Mouse (Mus musculus) MEL (cell line): ENCODE results near the gene Tgfbi. TPM values are rescaled to one million over a fixed set of nuclear protein-coding genes. Genes with fewer than 3 reads are reported as not detected.

ENCODE experiments used
- DNase-seq: peaks from one replicate; pipeline ENCODE4 v3.0.0; 2011; ENCODE audit warnings: low read depth, low spot score
- H3K27ac ChIP-seq: 2 replicates; pipeline ENCODE4 v1.5.1; 2012; ENCODE audit warnings: low read depth, mild to moderate bottlenecking, control low read depth, low read length, moderate library complexity; ENCODE audit not compliant: control insufficient read depth
- H3K27me3 ChIP-seq, 2 experiments: fragments of 150-350 bp in 1 of 2; sonication (generic) in 1 of 2; 2 replicates each; pipeline ENCODE4 v1.6.1; 2012; ENCODE audit warnings: low read length in 2 of 2, mild to moderate bottlenecking in 2 of 2, improper control_type of control experiment in 1 of 2, moderate library complexity in 1 of 2; ENCODE audit not compliant: insufficient read depth in 2 of 2, control insufficient read depth in 1 of 2
- H3K36me3 ChIP-seq, 2 experiments: 2 replicates each; pipeline ENCODE4 v1.6.1; 2012 to 2014; ENCODE audit warnings: low read length in 2 of 2, improper control_type of control experiment in 1 of 2, inconsistent platforms in 1 of 2, mild to moderate bottlenecking in 1 of 2; ENCODE audit not compliant: insufficient read depth in 2 of 2, control insufficient read depth in 1 of 2
- H3K4me1 ChIP-seq, 2 experiments: fragments of 150-350 bp in 1 of 2; sonication (generic) in 1 of 2; 2 replicates each; pipeline ENCODE4 v1.6.1; 2012; ENCODE audit warnings: low read length in 2 of 2, improper control_type of control experiment in 1 of 2, mild to moderate bottlenecking in 1 of 2; ENCODE audit not compliant: insufficient read depth in 2 of 2, control insufficient read depth in 1 of 2
- H3K4me3 ChIP-seq, 2 experiments: fragments of 150-350 bp in 1 of 2; sonication (generic) in 1 of 2; 2 replicates each; pipeline ENCODE4 v1.5.1; 2012; ENCODE audit warnings: low read depth in 2 of 2, low read length in 2 of 2, mild to moderate bottlenecking in 2 of 2, moderate library complexity in 2 of 2, control low read depth in 1 of 2, improper control_type of control experiment in 1 of 2; ENCODE audit not compliant: control insufficient read depth in 1 of 2, insufficient read depth in 1 of 2
- H3K79me2 ChIP-seq: 2 replicates; pipeline ENCODE4 v1.6.1; 2012; ENCODE audit warnings: mild to moderate bottlenecking, low read length, moderate library complexity; ENCODE audit not compliant: control insufficient read depth, poor library complexity, insufficient read depth
- H3K9ac ChIP-seq: 2 replicates; pipeline ENCODE4 v1.6.1; 2012; ENCODE audit warnings: low read depth, mild to moderate bottlenecking, control low read depth, low read length, moderate library complexity; ENCODE audit not compliant: control insufficient read depth, poor library complexity, severe bottlenecking
- H3K9me3 ChIP-seq: fragments of 150-350 bp; sonication (generic); replicated peaks from 2 replicates; pipeline ENCODE4 v1.6.1; 2012; ENCODE audit warnings: mild to moderate bottlenecking, low read length, improper control_type of control experiment, moderate library complexity; ENCODE audit not compliant: insufficient read depth
- CHD1 ChIP-seq: IDR thresholded peaks from 2 replicates; pipeline ENCODE4 v1.6.1; 2012; ENCODE audit warnings: low read depth, mild to moderate bottlenecking, inconsistent platforms, low read length, improper control_type of control experiment
- E2F4 ChIP-seq: IDR thresholded peaks from 2 replicates; pipeline ENCODE4 v1.6.1; 2011; ENCODE audit warnings: low read depth, low read length, improper control_type of control experiment, borderline replicate concordance
- ELF1 ChIP-seq: IDR thresholded peaks from 2 replicates; pipeline ENCODE4 v1.6.1; 2014; ENCODE audit warnings: low read depth, mild to moderate bottlenecking, inconsistent platforms, low read length, improper control_type of control experiment, moderate library complexity
- ETS1 ChIP-seq: IDR thresholded peaks from 2 replicates; pipeline ENCODE4 v1.6.1; 2012; ENCODE audit warnings: low read depth, mild to moderate bottlenecking, inconsistent platforms, low read length, improper control_type of control experiment, moderate library complexity
- HCFC1 ChIP-seq: IDR thresholded peaks from 2 replicates; pipeline ENCODE4 v1.6.1; 2012; ENCODE audit warnings: low read depth, mild to moderate bottlenecking, inconsistent platforms, low read length, improper control_type of control experiment, moderate library complexity
- JUND ChIP-seq: IDR thresholded peaks from 2 replicates; pipeline ENCODE4 v1.6.1; 2011; ENCODE audit warnings: low read depth, mild to moderate bottlenecking, improper control_type of control experiment, low read length
- KAT2A ChIP-seq: conservative IDR thresholded peaks from 2 replicates; pipeline ENCODE4 v1.6.1; 2012; ENCODE audit warnings: low read depth, low read length, improper control_type of control experiment, inconsistent platforms
- MAZ ChIP-seq: IDR thresholded peaks from 2 replicates; pipeline ENCODE4 v1.6.1; 2012; ENCODE audit warnings: low read depth, mild to moderate bottlenecking, inconsistent platforms, low read length, improper control_type of control experiment
- MYC ChIP-seq: IDR thresholded peaks from 2 replicates; pipeline ENCODE4 v1.6.1; 2011; ENCODE audit warnings: low read depth, mild to moderate bottlenecking, low read length, improper control_type of control experiment, moderate library complexity
- NELFE ChIP-seq: IDR thresholded peaks from 2 replicates; pipeline ENCODE4 v1.6.1; 2011; ENCODE audit warnings: low read depth, low read length, improper control_type of control experiment
- NRF1 ChIP-seq: IDR thresholded peaks from 2 replicates; pipeline ENCODE4 v1.6.1; 2014; ENCODE audit warnings: low read depth, mild to moderate bottlenecking, inconsistent platforms, low read length, improper control_type of control experiment, moderate library complexity; ENCODE audit not compliant: poor library complexity, insufficient read depth, severe bottlenecking
- POLR2A ChIP-seq, 2 experiments: IDR thresholded peaks; 2 replicates each; pipeline ENCODE4 v1.6.1; 2011 to 2012; ENCODE audit warnings: low read length in 2 of 2, mild to moderate bottlenecking in 2 of 2, control low read depth in 1 of 2, improper control_type of control experiment in 1 of 2, low read depth in 1 of 2, moderate library complexity in 1 of 2; ENCODE audit not compliant: control insufficient read depth in 1 of 2, insufficient read depth in 1 of 2, poor library complexity in 1 of 2
- POLR2AphosphoS2 ChIP-seq: IDR thresholded peaks from 2 replicates; pipeline ENCODE4 v1.6.1; 2011; ENCODE audit warnings: low read length, improper control_type of control experiment
- POLR2AphosphoS5 ChIP-seq: IDR thresholded peaks from 2 replicates; pipeline ENCODE4 v1.6.1; 2012; ENCODE audit warnings: low read depth, borderline replicate concordance, mild to moderate bottlenecking, inconsistent platforms, low read length, moderate library complexity, mixed read lengths
- RAD21 ChIP-seq: IDR thresholded peaks from 2 replicates; pipeline ENCODE4 v1.6.1; 2011; ENCODE audit warnings: mild to moderate bottlenecking, low read depth, low read length, improper control_type of control experiment
- SIN3A ChIP-seq: IDR thresholded peaks from 2 replicates; pipeline ENCODE4 v1.6.1; 2012; ENCODE audit warnings: low read length, improper control_type of control experiment, inconsistent platforms
- SMC3 ChIP-seq: IDR thresholded peaks from 2 replicates; pipeline ENCODE4 v1.6.1; 2011; ENCODE audit warnings: low read depth, low read length, improper control_type of control experiment
- TAL1 ChIP-seq: IDR thresholded peaks from 2 replicates; pipeline ENCODE4 v1.6.1; 2012; ENCODE audit warnings: mild to moderate bottlenecking, inconsistent platforms, low read length, moderate library complexity, mixed read lengths
- TCF12 ChIP-seq: IDR thresholded peaks from 2 replicates; pipeline ENCODE4 v1.6.1; 2014; ENCODE audit warnings: low read depth, mild to moderate bottlenecking, inconsistent platforms, low read length, improper control_type of control experiment, moderate library complexity
- UBTF ChIP-seq: IDR thresholded peaks from 2 replicates; pipeline ENCODE4 v1.6.1; 2012; ENCODE audit warnings: low read depth, mild to moderate bottlenecking, inconsistent platforms, low read length, improper control_type of control experiment, moderate library complexity, borderline replicate concordance; ENCODE audit not compliant: insufficient read depth
- USF2 ChIP-seq, 2 experiments: IDR thresholded peaks; 2 replicates each; pipeline ENCODE4 v1.6.1; 2011 to 2012; ENCODE audit warnings: improper control_type of control experiment in 2 of 2, low read length in 2 of 2, borderline replicate concordance in 1 of 2, inconsistent platforms in 1 of 2, low read depth in 1 of 2, mild to moderate bottlenecking in 1 of 2; ENCODE audit not compliant: insufficient read depth in 1 of 2
- ZMIZ1 ChIP-seq: IDR thresholded peaks from 2 replicates; pipeline ENCODE4 v1.6.1; 2012; ENCODE audit warnings: low read depth, mild to moderate bottlenecking, inconsistent platforms, low read length, improper control_type of control experiment, moderate library complexity
- ZNF384 ChIP-seq: IDR thresholded peaks from 2 replicates; pipeline ENCODE4 v1.6.1; 2012; ENCODE audit warnings: low read depth, mild to moderate bottlenecking, inconsistent platforms, low read length, improper control_type of control experiment
- polyA plus RNA-seq, 2 experiments: library from polyadenylated mRNA; stranded (reverse) in 1 of 2; unstranded in 1 of 2; fragments of >175 nt in 1 of 2; fragments of >200 nt in 1 of 2; gene quantifications; 2 replicates each; pipeline versions ENCODE4 v1.2.1 to v1.2.4; 2012; ENCODE audit warnings: low replicate concordance in 2 of 2, low read depth in 1 of 2; ENCODE audit not compliant: insufficient read length in 2 of 2, insufficient read depth in 1 of 2, missing spikeins in 1 of 2
- total RNA-seq: library from RNA; depleted of rRNA; stranded (reverse); fragments of 300-350 nt; gene quantifications from 2 replicates; pipeline ENCODE4 v1.2.3, GENCODE M21; 2012

Gene Tgfbi
- total and polyA plus RNA-seq, 3 experiments = not detected

GRCm38 (mm10) chr13:56588454-56589117 lies 20.7 kb upstream of the Tgfbi start:
- no peaks in the 10 kb centered on the region for H3K79me2 ChIP-seq
- H3K27ac ChIP-seq = no peak overlapping the region
- H3K4me1 ChIP-seq = no peaks in the 10 kb centered on the region
- H3K9ac ChIP-seq = no peak overlapping the region
- H3K36me3 ChIP-seq = no peaks in the 10 kb centered on the region
- no peak for TF ChIP-seq ZNF384
- no peak for TF ChIP-seq SIN3A
- TF ChIP-seq JUND = no peak
- no peak for TF ChIP-seq ELF1
- TF ChIP-seq ZMIZ1 = no peak
- no peak for TF ChIP-seq KAT2A
- TF ChIP-seq MYC = no peak
- TF ChIP-seq POLR2AphosphoS2 = no peak
- no peak for TF ChIP-seq TCF12
- TF ChIP-seq POLR2AphosphoS5 = no peak
- no peak for TF ChIP-seq SMC3
- no peak for TF ChIP-seq MAZ
- no peak for TF ChIP-seq ETS1
- no peak for TF ChIP-seq TAL1
- no peak for TF ChIP-seq E2F4
- no peak for TF ChIP-seq HCFC1
- no peak for TF ChIP-seq RAD21
- TF ChIP-seq NELFE = no peak
- TF ChIP-seq NRF1 = no peak
- TF ChIP-seq CHD1 = no peak
- DNase-seq = no peak
- no peaks in the 10 kb centered on the region for H3K27me3 ChIP-seq
- H3K4me3 ChIP-seq = no peak overlapping the region
- H3K9me3 ChIP-seq = no peaks in the 10 kb centered on the region

- Histone ChIP-seq H3K9me3 (no peaks in the 10 kb centered on the region), H3K9ac (no peak overlapping the region), H3K27ac (no peak overlapping the region), H3K4me3 (no peak overlapping the region), H3K4me1 (no peaks in the 10 kb centered on the region), H3K27me3 (no peaks in the 10 kb centered on the region), H3K79me2 (no peaks in the 10 kb centered on the region), H3K36me3 (no peaks in the 10 kb centered on the region)
- DNase-seq = no peak
- no peak for TF ChIP-seq JUND
- TF ChIP-seq USF2 (IDR thresholded peaks at IDR 0.05; ENCODE audit: borderline replicate concordance in 1 of 2, insufficient read depth in 1 of 2, low read depth in 1 of 2, low read length in 2 of 2) = no peak
- TF ChIP-seq UBTF = no peak
- no peak for TF ChIP-seq POLR2A (IDR thresholded peaks at IDR 0.05; ENCODE audit: control insufficient read depth in 1 of 2, insufficient read depth in 1 of 2, low read depth in 1 of 2, low read length in 2 of 2, poor library complexity in 1 of 2)
- TF ChIP-seq TCF12 = no peak
- no peak for TF ChIP-seq POLR2AphosphoS2
- TF ChIP-seq MAZ = no peak
Observed at GRCm38 (mm10) chr13:56590202-56590601, 19.1 kb upstream of the Tgfbi start.
